Mouse (Mus musculus) bone marrow macrophage, adult 2 months (primary cell): ENCODE data around the gene Slc25a23.

Experiments
- CTCF ChIP-seq: IDR thresholded peaks from 2 replicates; pipeline ENCODE4 v1.5.1; 2012; ENCODE audit warnings: low read depth, mild to moderate bottlenecking, low read length, moderate library complexity
- POLR2A ChIP-seq: IDR thresholded peaks from 2 replicates; pipeline ENCODE4 v1.6.1; 2012; ENCODE audit warnings: mild to moderate bottlenecking, low read depth, low read length, borderline replicate concordance

GRCm38 (mm10) chr17:57108040-57108665 lies 48.5 kb upstream of the Slc25a23 start:
- TF ChIP-seq CTCF: no peak
- no peak for TF ChIP-seq POLR2A
